Mouse (Mus musculus) spleen, adult 12 weeks (tissue): Measurements from ENCODE around the gene Fam120c.
"Not testable (repeated sequence)": the region's sequence is repeated elsewhere in the genome, so short reads cannot be mapped to it uniquely, and the experiment has no call there.

Experiments used
- DNase-seq: peaks from one replicate; pipeline ENCODE4 v3.0.0; 2022; ENCODE audit warnings: low spot score

The Fam120c gene

DNA sequence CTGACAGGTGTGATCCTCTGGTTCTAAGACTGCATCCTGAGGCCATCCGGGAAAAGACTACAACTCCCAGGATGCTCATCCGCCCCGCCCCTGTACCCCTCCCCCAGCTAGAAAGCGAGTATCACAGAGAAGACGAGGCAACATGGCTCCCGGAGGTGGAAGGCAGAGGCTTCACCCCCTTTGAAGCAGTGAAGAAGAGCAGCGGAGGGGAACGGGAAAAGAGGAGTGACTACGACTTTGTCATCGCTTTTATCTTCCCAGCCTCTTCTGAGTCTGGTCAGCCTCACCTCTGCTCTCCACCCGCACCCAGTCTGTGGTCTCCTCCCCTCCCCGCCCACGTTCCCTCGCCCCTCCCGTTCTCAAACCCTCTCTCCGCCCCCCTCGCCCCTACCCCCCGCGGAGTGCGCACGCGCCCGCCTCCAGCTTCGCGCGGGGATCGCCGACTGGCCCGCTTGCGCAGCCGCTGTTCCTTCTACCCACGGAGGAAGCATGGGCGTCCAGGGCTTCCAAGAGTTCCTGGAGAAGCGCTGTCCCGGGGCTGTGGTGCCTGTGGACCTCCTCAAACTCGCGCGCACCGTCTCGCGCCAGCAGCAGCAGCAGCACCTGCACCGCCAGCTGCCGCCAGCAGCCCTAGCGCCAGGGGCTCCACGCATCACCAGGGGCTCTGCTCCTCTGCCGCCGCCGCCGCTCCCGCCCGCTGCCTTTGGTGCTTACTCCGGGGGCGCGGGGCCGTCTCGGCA is at the start of gene Fam120c:
Gene Fam120c, plus strand, starts transcription at position 415 of the 740 bp plus-strand sequence.
- DNase-seq = peak; percentile 59

DNA sequence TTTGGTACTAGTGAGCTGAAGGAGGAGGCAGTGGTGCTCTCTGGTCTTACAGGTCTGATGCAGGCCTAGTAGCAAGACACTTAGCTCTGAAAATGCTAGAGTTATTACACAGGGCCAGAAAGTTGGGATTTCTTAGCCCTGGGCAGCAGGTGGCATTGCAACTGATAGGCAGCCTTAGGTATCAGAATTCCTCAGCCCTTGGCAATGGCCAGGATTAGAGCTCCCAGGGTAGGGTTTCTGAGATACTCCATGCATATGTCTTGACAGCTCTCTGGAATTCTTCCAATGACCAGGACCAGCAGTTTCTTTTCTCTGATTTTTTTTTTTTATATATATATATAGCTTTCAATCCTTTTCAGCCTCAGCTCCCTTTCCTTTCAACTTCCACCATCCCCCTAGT is 45.6 kb upstream of the Fam120c start:
- DNase-seq = no peak

DNA sequence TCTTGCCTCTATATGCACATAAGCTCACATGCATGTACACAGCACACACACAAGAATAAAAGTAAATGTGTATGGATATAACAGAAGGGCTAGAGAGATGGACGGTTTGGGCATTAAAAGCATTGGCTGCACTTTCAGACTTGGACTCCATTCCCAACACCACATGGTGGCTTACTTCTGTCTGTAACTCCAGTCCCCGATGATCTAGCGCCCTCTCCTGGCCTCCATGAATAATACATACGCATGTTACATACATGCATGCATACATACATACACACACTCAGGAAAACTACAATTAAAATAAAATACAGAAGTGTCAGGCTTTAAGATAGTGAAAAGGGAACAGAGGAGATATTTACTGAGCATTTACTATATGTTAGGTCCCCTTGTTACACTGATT is 30.2 kb upstream of the Fam120c start:
- no peak for DNase-seq

DNA sequence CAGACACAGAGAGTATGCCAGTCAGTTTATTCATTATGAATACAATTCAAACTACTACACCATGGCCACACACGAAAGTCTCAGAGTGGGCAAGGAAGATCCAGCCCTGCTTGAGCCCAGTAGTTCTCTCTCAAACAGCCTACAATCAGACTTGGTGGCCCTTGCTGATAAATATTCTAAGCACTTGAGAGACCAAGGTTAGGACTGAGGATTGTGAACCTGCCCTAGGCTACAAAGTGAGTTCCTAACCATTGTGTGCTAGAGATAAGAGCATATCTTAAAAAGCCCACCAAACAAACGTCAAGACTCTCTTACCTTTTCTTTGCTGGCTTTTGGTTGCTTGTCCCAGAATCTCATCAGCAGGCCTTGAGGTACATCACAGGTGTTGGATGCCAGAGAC is 10.4 kb upstream of the Fam120c start:
- no peak for DNase-seq

DNA sequence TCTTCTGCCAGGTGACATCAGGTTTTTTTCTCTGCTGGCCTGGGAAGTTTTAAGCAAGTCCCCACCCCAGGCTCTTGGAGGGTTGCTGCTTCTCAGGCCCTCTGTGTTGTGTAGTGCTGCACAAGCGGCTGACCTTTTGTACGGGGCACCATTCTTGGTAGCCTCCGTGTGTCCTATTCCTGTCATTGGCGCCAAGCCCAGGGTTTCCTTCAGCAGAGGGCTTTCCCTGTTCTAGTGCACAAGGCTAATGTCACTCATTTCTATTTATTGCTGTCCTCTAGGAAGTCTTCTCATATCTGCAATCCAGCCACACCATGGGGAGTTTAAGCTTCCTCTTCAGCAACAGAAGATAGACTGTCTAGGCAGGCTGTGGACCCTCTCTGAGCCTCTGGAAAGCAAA is 6.2 kb upstream of the Fam120c start:
- DNase-seq = no peak

DNA sequence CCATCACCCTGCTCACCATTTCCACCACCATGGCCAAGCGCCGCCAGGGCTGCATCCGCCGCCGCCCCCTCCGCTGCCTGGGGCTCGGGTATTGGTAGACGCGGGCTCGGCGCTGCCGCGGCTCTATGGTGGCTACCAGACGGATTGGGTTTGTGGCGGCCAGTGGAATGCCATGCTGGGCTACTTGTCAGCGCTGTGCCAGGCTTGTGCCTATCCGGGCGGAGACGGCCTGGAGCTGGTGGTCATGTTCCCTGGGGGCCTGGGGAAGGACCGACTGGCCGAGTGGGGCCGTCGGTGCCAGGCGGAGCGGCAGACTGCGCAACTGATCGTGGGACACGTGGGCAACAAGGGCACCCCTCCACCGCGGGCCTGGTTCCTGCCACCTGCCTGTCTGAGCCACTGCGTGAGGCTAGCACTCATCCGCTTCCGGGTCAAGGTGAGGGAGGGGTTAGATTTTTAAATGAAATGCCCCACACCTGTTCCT is 568 bp downstream of the Fam120c start:
- DNase-seq = peak; percentile 30

DNA sequence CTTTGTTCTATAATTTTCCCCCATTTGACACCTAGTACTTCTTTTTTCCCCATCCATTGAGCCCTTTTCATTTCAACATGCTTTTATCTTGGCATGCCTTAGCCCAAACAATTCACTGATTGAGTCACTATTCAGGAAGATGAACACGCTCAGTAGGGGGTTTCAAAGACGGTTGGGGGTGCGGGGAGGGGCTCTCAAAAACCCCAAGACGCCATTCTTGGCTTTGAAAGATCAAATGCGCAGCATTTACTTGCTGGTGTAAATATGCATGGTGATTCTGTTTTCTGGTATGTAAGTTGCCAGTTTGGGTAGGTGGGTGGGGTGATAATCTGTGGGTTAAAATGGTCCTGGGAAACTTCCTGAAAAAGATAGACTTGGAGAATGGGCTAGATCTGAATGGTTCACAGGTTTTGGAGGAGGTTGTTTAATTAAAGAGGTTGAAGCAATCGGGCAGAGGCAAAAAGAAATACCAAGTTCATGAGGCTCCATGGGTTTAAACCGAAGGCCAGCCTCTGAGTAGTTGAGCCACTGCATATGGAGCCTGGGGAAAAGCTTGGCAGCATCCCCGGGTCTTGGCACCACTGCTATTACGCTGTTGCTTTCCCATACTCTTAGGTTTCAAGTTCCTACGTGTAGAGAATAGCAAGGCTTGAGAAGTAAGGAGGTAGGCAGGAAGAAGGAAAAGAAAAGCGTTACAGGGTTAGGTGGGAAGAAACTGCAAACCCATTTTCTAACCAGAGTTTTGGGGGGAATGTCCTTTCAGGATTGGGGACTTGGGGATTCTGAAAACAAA is 1.6 kb downstream of the Fam120c start:
- DNase-seq = no peak

DNA sequence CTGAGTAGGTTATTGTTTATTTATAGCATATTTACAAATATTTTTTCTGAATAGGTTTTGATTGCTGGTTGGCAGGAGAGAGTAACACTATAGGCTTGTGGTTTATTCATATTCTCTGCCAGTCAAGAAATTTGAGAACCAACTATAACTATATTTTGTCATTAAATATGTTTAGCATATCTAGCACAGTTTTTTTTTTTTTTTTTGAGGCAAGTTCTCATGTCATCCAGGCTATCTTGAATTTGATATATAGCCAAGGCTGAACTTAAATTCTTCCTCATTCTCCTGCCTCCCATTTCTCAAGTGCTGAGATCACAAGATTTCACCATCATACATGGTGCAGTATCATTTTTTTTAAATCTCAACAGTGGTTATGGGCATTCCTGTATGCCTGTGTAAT is 3.3 kb downstream of the Fam120c start:
- no peak for DNase-seq

DNA sequence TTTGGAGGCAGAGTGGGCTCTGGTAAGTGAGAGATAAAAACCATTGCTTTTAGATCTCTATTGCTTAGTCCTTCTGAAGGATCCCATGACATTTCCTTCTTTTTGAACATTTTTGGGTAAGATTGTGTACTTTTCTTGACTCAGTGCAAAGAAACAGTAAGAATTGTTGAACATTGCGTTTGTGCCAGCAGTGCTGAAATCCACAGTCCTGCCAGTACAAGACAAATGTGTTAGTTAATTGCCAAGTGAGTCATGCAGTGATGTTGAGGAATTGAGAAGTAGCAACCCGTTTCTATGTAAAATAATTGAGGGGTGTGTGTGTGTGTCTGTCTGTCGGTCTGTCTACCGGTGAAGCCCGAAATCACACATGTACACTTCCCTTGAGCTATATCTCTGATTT is 5.3 kb downstream of the Fam120c start:
- DNase-seq = no peak

DNA sequence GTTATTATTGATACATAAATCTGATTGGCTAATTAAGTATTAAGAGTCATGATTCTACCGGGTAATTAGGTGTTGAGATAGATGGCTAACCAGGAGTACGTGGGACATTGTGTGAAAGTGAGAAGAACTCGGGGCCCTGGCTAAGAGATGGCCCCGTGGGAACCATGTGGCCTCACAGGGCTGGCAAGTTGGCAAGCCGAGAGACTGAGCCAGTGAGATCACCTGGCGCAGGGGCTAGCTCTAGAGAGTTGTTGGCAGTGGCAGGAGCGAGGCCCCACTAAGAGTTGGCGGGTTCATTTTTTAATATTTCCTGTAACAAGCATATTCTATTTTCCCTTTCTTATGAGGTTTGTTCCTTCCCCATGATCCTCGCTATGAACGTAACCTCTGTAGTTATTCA is 74.8 kb downstream of the Fam120c start:
- DNase-seq = no peak

DNA sequence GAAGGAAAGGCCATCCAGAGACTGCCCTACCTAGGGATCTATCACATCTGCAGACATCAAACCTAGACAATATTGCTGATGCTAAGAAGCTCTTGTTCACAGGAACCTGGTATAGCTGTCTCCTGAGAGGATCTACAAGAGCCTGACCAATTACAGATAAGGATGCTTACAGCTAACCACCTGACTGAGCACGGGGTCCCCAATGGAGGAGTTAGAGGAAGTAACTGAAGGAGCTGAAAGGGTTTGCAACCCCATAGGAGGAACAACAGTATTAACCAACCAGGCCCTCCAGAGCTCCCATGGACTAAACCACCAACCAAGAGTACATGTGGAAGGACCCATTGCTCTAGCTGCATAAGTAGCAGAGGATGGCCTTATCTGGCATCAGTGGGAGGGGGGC is 76.8 kb downstream of the Fam120c start:
- no peak for DNase-seq

DNA sequence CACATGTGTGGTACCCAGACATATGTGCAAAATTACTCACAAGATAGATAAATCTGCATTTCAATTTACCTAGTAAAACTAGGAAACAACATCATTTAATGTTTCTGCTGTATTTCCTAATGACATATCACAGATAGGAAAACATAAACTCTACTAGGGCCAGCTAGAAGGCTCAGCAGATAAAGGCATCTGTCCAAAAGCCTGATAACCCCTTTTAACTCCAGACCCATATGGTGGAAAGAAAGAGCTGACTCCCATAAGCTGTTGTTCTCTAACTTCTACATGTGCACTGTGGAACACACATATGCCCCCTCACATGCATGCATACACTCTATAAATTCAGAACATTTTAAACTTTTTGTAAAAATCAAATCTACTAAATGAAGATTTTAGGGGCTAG is 99.7 kb downstream of the Fam120c start:
- DNase-seq = no peak

DNA sequence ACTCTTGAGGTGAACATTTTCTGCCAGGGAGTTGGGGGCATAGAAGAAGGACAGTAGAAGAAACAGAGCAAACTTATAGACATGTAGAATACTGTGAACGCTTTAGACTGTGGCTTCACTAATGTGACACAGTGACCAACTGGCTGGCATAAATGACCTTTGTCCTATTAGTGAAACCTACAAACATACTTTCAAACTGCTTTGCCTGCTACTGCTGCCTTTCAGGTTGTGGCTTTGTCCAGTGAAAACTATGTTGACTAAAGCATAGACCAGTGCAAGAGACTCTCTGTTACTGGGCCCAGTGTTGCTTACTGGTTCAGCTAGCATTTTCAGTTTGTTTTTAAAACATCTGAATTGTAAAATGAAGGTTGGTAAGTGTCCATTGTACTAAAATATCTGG is 100.2 kb downstream of the Fam120c start:
- DNase-seq = no peak

DNA sequence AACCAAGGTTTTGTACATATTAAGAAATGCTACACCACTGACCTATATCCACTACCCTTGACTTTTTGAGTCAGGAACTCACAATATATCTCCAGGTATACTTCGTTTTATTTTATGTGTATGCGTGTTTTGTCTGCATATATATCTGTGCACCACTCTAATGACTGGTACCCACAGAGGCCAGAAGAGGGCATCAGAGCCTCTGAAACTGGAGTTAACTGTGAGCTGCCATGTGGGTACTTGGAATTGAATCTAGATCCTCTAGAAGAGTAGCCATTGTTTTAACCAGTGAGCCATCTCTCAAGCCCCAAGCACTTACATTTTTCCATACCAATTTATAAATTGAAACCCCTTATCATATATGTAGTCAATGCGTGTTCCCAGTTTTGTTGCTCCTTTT is 144.2 kb downstream of the Fam120c start:
- DNase-seq = no peak

DNA sequence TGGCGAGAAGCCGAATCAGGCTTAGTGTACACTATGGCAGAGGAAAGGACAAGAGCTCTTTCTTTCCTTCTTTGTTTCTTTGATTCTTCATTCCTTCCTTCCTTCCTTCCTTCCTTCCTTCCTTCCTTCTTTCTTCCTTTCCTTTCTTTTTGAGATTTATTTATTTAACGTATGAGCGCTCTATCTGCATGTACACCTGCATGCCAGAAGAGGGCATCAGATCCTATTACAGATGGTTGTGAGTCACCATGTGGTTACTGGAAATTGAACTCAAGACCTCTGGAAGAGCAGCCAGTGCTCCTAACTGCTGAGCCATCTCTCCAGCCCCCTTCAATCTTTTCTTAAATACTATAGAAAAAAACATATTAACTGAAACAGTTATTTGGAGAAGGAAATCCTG is 149.3 kb downstream of the Fam120c start:
- DNase-seq = not testable (repeated sequence)

DNA sequence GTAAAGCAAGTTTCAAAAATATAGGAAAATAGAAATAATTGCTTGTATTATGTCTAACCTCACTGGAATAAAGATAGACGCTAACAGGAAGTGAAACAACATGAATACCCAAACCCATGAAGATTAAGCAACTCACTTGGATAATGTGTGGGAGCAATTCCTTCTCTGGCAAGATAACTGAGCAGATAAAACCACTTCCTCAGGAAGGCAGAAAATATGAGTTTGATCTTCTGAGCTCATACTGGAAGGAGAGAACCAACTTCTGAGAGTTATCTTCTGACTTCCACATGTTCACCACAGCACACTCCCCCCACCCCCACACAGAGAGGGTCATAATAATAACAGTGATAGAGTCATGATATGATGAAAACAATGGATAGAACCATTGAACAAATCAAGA is 152.6 kb downstream of the Fam120c start:
- DNase-seq = no peak

DNA sequence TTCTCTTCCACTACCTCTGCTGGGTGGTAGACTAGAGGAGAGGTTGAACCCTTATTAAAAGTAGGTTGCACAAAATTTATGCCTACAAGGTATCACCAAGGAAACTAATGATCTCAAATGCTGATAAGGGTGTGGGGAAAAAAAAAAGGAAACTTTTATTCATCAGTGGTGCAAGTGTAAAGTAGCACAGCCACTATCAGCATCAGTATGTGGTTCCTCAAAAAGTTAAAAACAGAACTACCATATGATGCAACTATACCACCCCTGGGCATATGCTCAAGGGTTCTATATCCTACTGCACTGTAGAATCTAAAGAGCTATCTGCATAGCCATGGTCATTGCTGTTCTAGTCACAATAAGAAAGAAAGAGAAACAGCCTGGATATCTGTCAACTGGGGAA is 164.6 kb downstream of the Fam120c start:
- DNase-seq = no peak

DNA sequence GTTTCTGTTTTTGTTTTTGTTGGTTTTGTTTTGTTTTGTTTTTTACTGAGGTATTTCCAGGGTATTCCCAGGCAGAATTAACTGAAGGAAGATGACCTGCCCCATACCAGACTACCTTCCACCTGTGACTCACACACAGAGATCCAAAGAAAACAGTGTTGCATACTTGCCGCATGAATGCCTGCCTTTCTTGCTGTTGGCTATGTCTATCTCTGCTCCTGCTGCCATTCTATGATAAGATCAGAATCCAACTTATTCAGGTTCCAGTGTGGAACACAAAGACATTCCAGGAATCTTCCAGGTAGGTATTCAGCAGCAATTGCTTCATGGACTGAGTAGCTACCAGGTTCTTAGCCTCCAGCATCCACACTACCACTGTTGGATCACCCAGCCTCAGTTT is 165.9 kb downstream of the Fam120c start:
- no peak for DNase-seq

DNA sequence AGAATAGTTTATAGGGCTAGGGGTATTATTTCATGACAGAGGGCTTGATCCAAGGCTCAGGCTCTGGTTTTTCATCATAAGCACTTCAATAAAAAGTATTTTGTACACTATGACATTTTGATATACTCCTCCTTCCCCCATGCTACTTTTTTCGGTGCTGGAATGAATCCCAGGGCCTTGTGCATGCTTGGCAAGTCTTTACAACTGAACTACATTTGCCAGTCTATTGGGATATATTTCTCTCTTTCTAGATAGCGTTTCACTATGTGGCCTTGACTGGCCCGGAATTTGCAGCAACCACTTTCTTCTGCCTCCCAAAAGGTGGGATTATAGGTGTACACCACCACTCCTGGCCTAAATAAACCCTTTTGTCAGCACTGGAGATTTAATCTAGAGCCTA is 169.1 kb downstream of the Fam120c start:
- no peak for DNase-seq

DNA sequence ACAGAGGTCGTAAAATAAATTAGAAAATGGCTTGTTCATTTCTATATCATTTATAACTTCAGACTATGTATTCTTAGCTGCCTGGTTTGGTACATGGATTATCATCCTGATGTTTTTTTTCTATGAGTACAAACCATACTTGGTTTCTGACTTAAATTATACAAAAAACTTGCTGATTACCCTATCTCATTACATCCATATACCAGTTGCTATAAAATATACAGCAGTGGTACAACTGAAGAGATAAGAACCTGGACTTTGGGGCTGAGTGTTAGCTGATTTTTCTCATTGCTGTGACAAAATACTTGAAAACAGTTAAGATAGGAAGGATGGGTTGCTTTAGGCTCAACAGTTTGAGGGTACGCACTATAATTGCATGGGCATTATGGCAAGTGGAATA is 169.7 kb downstream of the Fam120c start:
- no peak for DNase-seq

DNA sequence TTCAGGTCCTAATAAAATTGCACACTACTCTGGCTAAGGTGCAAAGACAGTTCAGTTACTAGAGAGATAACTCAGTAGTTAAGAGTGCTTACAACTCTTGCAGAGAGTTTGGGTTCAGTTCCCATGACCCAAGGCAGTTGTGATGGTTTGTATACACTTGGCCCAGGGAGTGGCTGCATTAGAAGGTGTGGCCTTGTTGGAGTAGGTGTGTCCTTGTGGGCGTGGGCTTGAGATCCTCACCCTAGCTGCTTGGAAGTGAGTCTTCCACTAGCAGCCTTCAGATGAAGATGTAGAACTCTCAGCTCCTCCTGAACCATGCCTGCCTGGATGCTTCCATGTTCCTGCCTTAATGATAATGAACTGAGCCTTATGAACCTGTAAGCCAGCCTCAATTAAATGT is 174.2 kb downstream of the Fam120c start:
- no peak for DNase-seq

DNA sequence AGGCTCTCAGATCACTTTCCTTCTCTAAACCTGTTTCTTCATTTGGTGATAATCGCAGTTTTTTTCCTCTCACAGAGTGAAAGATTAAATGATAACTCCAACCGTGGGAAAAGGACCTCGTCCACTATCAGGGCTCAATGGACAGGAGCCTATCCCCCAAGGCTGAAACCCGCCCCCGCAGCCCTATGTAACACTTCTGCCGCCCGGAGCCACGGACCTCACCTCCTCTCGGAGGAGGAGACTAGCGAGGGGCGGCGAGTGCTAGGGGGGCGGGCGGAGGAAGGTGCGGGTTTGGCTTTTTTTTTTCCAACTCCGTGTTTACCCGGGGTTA is 176.1 kb downstream of the Fam120c start:
- no peak for DNase-seq

DNA sequence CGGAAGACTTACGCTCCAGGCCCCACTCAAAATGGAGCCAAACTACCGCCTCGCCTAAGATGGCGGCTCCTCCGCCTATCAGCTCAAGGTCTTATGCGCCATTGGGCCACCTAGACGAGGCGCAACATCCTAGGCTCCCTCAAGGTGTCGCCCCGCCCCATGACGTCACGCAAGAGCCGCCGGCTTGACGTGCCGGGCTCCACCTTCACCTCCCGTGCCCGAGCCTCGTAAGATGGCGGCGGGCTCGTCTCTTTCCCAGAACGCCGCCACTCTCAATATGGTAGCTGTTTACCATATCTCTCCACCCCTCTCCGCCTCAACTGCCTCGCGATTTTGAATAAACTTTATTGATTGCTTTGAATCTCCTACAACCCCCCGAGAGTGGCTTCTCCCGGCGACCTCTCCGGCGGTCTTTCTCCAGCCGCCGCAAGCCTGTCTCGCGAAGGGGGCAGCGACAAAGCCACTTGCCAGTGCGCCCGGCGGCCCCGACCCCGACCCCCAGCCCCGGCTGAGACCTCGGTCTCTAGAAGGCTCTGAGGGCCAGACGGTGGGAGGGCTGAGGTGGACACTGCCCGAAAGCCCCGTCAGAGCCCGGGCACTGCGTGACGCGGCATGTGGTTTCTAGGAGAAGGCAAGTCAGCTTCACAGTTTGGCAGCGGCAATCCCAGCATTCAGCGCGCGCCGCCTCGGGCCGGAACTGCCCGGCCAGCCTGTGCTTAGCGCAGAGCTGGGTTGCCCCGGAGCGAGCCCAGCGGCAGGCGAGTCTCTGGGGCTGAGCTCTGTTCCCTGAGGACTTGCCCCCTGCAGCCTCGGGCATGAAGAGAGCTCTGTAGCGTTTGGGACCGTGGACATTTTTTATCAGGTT is 176.7 kb downstream of the Fam120c start, which contains the start of gene Phf8:
Gene Phf8, plus strand, starts transcription at position 215 of the 865 bp plus-strand sequence.
- DNase-seq = peak; percentile 88
